Mouse (Mus musculus): ENCODE data around the gene Calhm2. TPM values are rescaled to one million over a fixed set of nuclear protein-coding genes. Genes with fewer than 3 reads are reported as not detected.

The Calhm2 gene
- polyA plus RNA-seq, 1 experiment from 2014 or later = 4.6 TPM

GRCm38 (mm10) chr19:47174515-47174914 is 36.4 kb upstream of the Calhm2 start:
- 53% methylated on average over 3 of the region's 3 CpGs for WGBS

GRCm38 (mm10) chr19:47168793-47169412 is 30.8 kb upstream of the Calhm2 start:
- WGBS = 18% methylated on average over 11 of the region's 11 CpGs
- Histone ChIP-seq H3K9ac (peak overlapping the region; percentile 32; the same call in 1 of the 2 replicates), H3K9me3 (replicated peaks) (no peaks in the 10 kb centered on the region), H3K4me1 (replicated peaks) (peaks cover 12% of the 10 kb centered on the region), H3K27me3 (no peaks in the 10 kb centered on the region), H3K4me3 (peak overlapping the region; percentile 33), H3K36me3 (no peaks in the 10 kb centered on the region), H3K27ac (no peak overlapping the region), H3K4me2 (peak overlapping the region; percentile 66)
- no peak for ATAC-seq (replicated peaks; ENCODE audit: insufficient number of reproducible peaks, insufficient read depth, low FRiP score, low read depth)

More at GRCm38 (mm10) chr19:47174515-47174914, 36.4 kb upstream of the Calhm2 start:
- ATAC-seq (replicated peaks; ENCODE audit: insufficient number of reproducible peaks, insufficient read depth, low FRiP score, low read depth) = no peak
- H3K36me3 ChIP-seq = no peaks in the 10 kb centered on the region
- no peak overlapping the region for H3K4me2 ChIP-seq
- H3K27ac ChIP-seq = no peak overlapping the region
- peaks cover 26% of the 10 kb centered on the region for H3K27me3 ChIP-seq
- H3K9me3 ChIP-seq (replicated peaks) = no peaks in the 10 kb centered on the region
- H3K4me3 ChIP-seq = no peak overlapping the region
- peaks cover 13% of the 10 kb centered on the region for H3K4me1 ChIP-seq (replicated peaks)
- H3K9ac ChIP-seq = no peak overlapping the region

DNA sequence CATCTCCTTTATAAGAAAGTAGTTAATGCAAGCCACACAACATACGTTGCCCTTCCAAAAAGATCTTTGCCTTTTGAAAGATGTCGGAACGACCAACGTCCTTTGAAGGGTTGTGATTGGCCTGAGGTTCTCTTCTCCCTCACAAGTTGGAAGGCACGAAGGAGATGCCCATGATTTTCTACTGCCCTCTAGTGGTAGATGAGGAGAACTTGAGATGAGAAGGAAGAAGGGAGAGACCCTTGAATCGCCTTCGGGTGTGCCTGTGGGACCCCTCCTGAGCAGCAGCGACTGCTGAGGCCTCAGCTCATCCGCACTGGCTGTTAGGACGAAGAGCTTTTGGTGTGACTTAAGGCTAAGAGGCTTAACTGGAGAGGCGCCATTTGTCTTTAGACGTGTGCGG is 30.1 kb upstream of the Calhm2 start:
- Histone ChIP-seq H3K9me3 (replicated peaks) (no peaks in the 10 kb centered on the region), H3K4me3 (peak overlapping the region; percentile 33), H3K36me3 (no peaks in the 10 kb centered on the region), H3K27me3 (no peaks in the 10 kb centered on the region), H3K4me1 (replicated peaks) (peaks cover 12% of the 10 kb centered on the region), H3K27ac (no peak overlapping the region), H3K4me2 (peak overlapping the region; percentile 66), H3K9ac (peak overlapping the region; percentile 32; the same call in 1 of the 2 replicates)
- WGBS = 5% methylated on average over 13 of the region's 13 CpGs
- ATAC-seq (replicated peaks; ENCODE audit: insufficient number of reproducible peaks, insufficient read depth, low FRiP score, low read depth) = no peak

GRCm38 (mm10) chr19:47167617-47168214 is 29.6 kb upstream of the Calhm2 start:
- 0 out of 2 replicates have a peak overlapping the region, but pooled peaks have one; percentile 6 for H3K9ac ChIP-seq
- no peak overlapping the region for H3K4me3 ChIP-seq
- peak overlapping the region; percentile 66 for H3K4me2 ChIP-seq
- H3K27ac ChIP-seq = no peak overlapping the region
- ATAC-seq (replicated peaks; ENCODE audit: insufficient number of reproducible peaks, insufficient read depth, low FRiP score, low read depth) = no peak
- H3K9me3 ChIP-seq (replicated peaks) = no peaks in the 10 kb centered on the region
- no peaks in the 10 kb centered on the region for H3K27me3 ChIP-seq
- H3K4me1 ChIP-seq (replicated peaks) = peaks cover 12% of the 10 kb centered on the region
- H3K36me3 ChIP-seq = no peaks in the 10 kb centered on the region
- 45% methylated on average over 7 of the region's 7 CpGs for WGBS

DNA sequence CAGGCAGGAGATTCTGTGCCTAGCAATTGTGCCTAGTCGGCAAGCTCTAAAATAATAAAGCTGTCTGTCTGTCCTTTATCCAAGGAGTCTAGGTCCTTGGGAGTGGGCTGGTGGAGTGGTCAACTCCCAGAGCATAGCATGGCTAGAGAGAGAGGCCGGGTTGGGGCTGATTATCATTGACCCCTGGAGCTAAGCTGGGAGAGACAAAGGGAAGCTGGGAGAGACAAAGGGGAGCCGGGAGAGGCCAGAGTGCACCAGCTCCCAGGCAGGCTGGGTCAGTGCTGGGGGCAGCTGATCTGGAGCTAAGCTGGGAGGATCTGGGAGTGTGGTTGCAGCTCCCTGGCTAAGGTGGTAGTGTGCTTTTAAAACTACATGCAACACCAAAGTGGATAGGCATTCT is 28.7 kb upstream of the Calhm2 start:
- ATAC-seq (replicated peaks; ENCODE audit: insufficient number of reproducible peaks, insufficient read depth, low FRiP score, low read depth) = no peak
- no peak overlapping the region for H3K4me2 ChIP-seq
- 32% methylated on average over 3 of the region's 3 CpGs for whole genome bisulfite sequencing

DNA sequence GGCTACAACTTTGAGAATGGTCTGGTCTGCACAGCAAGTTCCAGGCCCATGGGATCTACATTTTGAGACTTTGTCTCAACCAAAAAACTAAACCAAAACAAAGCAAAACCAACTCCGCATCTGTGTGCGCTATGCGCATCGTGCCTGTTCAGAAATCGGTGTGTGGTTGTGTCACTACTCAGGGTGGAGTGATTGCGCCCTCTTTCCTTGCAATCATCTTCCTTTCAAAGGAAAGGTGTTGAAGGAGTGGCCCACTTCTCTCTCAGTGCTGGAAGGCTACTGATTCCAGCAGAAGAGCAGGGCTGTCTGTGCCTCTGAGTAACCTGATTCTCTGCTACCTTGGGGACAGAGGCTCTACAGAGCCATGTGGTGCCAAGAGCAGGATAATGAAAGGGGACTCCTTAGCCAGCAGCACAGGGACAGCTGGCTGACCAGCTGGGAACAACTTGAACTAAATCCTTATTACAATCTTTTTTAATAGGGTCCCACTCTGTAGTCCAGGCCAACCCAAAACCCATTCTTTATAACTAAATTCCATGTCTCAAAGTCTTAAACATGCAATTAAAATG is 25.2 kb upstream of the Calhm2 start:
- Histone ChIP-seq H3K4me2 (no peak overlapping the region), H3K9ac (no peak overlapping the region), H3K4me3 (no peak overlapping the region), H3K36me3 (no peaks in the 10 kb centered on the region), H3K9me3 (replicated peaks) (no peaks in the 10 kb centered on the region), H3K27ac (no peak overlapping the region), H3K4me1 (replicated peaks) (peaks cover 5% of the 10 kb centered on the region), H3K27me3 (no peaks in the 10 kb centered on the region)
- ATAC-seq (replicated peaks; ENCODE audit: insufficient number of reproducible peaks, insufficient read depth, low FRiP score, low read depth) = no peak
- WGBS = 88% methylated on average over 6 of the region's 6 CpGs

More for the DNA sequence above, 28.7 kb upstream of the Calhm2 start:
- Histone ChIP-seq H3K4me1 (replicated peaks) (peaks cover 12% of the 10 kb centered on the region), H3K9me3 (replicated peaks) (no peaks in the 10 kb centered on the region), H3K27me3 (no peaks in the 10 kb centered on the region), H3K9ac (no peak overlapping the region), H3K27ac (no peak overlapping the region), H3K36me3 (no peaks in the 10 kb centered on the region), H3K4me3 (no peak overlapping the region)

DNA sequence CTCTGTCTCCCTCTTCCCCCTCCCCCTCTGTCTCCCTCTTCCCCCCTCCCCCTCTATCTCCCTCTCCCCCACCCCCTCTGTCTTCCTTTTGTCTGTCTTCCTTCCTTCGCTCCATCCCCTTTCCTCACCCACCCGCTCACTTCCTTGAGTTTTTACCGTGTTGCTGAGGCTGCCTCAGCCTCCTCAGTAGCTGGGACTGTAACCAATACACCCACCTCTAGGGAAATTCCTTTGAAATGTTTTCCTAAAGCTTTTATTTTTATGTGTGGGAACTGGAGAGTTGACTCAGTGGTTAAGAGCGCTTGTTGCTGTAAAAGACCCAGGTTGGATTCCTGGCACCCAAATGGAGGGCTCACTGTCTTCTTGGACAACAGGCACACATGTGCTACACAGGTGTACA is 23.6 kb upstream of the Calhm2 start:
- no peaks in the 10 kb centered on the region for H3K4me1 ChIP-seq (replicated peaks)
- no peaks in the 10 kb centered on the region for H3K9me3 ChIP-seq (replicated peaks)
- WGBS = 63% methylated on average over 4 of the region's 4 CpGs
- no peak overlapping the region for H3K9ac ChIP-seq
- no peak overlapping the region for H3K4me3 ChIP-seq
- no peaks in the 10 kb centered on the region for H3K36me3 ChIP-seq
- H3K27ac ChIP-seq = no peak overlapping the region
- no peak for ATAC-seq (replicated peaks; ENCODE audit: insufficient number of reproducible peaks, insufficient read depth, low FRiP score, low read depth)
- H3K4me2 ChIP-seq = no peak overlapping the region
- no peaks in the 10 kb centered on the region for H3K27me3 ChIP-seq

DNA sequence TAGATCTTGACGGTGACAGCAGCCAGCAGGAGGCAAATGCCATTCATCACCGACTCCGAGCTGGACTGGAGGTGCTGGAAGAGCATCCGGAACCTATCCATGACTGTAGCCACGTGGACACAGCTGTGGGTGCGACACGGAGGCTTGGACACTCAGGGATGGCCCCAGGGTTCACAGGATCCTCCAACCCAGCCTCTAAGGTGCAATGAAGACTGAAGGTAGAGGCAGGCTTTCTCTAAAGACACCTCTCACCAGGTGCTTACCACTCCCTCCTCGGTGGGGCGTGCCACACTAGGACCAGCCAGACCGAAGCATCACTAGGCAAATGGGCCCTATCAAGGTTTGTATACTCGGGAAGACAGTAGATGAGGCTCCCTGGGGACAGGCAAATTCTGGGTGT is 19.6 kb upstream of the Calhm2 start, which contains the start of gene Calhm3:
Gene Calhm3 (minus strand): TSS at position 101 of the 400 bp plus-strand sequence.
- H3K9me3 ChIP-seq (replicated peaks) = no peaks in the 10 kb centered on the region
- no peaks in the 10 kb centered on the region for H3K4me1 ChIP-seq (replicated peaks)
- ATAC-seq (replicated peaks; ENCODE audit: insufficient number of reproducible peaks, insufficient read depth, low FRiP score, low read depth) = no peak
- H3K9ac ChIP-seq = no peak within 1 kb of the TSS
- H3K4me2 ChIP-seq = no peak within 1 kb of the TSS
- no peaks in the 10 kb centered on the region for H3K36me3 ChIP-seq
- H3K27ac ChIP-seq = no peak within 1 kb of the TSS
- H3K27me3 ChIP-seq = 0 out of 2 replicates have a peak, but pooled peaks cover 4% of the 10 kb centered on the region
- H3K4me3 ChIP-seq = no peak within 1 kb of the TSS
- WGBS = 64% methylated on average over 11 of the region's 11 CpGs

DNA sequence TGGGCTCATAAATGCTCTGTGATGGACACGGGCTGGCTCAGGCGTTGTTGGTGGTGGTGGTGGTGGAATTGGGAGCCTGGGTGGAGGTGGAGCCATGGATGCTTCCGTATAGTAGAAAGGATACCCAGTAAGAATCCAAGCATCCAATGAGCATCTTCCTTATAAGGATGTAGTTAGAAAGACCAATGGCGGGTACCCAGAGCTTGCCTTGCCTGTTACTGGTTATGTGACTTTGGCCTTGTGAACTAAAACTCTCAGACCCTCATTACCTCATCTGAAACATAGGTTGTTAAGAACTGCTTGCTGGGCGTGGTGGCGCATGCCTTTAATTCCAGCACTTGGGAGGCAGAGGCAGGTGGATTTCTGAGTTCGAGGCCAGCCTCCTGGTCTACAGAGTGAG is 15.7 kb upstream of the Calhm2 start:
- Histone ChIP-seq H3K27me3 (peaks cover 19% of the 10 kb centered on the region), H3K9me3 (replicated peaks) (no peaks in the 10 kb centered on the region), H3K4me1 (replicated peaks) (peaks cover 10% of the 10 kb centered on the region), H3K4me2 (no peak overlapping the region), H3K36me3 (no peaks in the 10 kb centered on the region), H3K4me3 (no peak overlapping the region), H3K9ac (no peak overlapping the region), H3K27ac (no peak overlapping the region)
- no peak for ATAC-seq (replicated peaks; ENCODE audit: insufficient number of reproducible peaks, insufficient read depth, low FRiP score, low read depth)
- 86% methylated on average over 7 of the region's 7 CpGs for WGBS

DNA sequence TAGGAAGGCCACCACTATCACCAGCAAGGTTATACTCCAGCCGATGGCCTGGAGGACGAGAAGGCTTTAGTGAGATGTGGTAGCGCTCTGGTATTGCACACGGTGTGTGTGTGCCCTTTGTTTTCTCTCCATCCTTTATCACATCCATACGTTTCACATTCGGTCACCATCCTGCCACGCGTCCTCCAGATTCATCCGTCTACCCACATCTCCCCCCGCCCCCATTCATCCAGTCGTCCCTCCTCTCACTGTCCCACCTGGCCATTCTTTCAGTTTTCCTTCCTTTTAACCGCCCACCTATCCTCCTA is 13.9 kb upstream of the Calhm2 start:
- no peak for ATAC-seq (replicated peaks; ENCODE audit: insufficient number of reproducible peaks, insufficient read depth, low FRiP score, low read depth)

GRCm38 (mm10) chr19:47151332-47152061 is 13.4 kb upstream of the Calhm2 start:
- Histone ChIP-seq H3K9ac (no peak overlapping the region; the same call in 1 of the 2 replicates), H3K27ac (no peak overlapping the region), H3K4me1 (replicated peaks) (peaks cover 10% of the 10 kb centered on the region), H3K36me3 (no peaks in the 10 kb centered on the region), H3K4me2 (peak overlapping the region; percentile 59), H3K9me3 (replicated peaks) (no peaks in the 10 kb centered on the region), H3K4me3 (peak overlapping the region; percentile 34), H3K27me3 (peaks cover 19% of the 10 kb centered on the region)
- 27% methylated on average over 32 of the region's 32 CpGs for WGBS
- ATAC-seq (replicated peaks; ENCODE audit: insufficient number of reproducible peaks, insufficient read depth, low FRiP score, low read depth) = no peak

More for the DNA sequence above, 13.9 kb upstream of the Calhm2 start:
- Histone ChIP-seq H3K36me3 (no peaks in the 10 kb centered on the region), H3K4me1 (replicated peaks) (peaks cover 10% of the 10 kb centered on the region), H3K4me2 (peak overlapping the region; percentile 59), H3K27ac (no peak overlapping the region), H3K9me3 (replicated peaks) (no peaks in the 10 kb centered on the region), H3K27me3 (peaks cover 19% of the 10 kb centered on the region), H3K9ac (no peak overlapping the region; the same call in 1 of the 2 replicates), H3K4me3 (peak overlapping the region; percentile 34)
- WGBS = 62% methylated on average over 12 of the region's 12 CpGs
